Mouse (Mus musculus): ENCODE results near the gene Ankrd23. TPM values are rescaled to one million over a fixed set of nuclear protein-coding genes. Genes with fewer than 3 reads are reported as not detected.

The Ankrd23 gene
- total and polyA plus RNA-seq, 2 experiments from 2014 or later, result 34.2 to 93.8 TPM

DNA sequence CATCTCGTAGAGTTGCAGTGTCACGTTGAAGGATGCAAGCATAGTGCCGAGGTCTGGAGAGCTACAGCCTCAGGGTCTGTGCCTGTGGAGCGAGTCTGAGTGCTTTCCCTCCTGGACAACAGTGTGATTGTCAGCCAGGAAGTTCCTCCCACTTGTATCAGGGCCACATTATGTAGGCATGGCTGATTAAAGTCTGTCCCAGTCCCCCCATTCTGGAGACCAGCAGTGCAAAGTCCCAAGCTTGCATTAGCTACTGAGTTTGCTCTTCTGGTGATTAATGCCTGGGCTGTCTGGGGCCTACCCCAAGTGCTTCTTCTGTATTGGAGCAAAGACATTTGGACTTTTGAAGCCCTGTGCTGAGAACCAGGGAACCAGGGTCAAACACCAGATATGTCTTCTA is 52.9 kb downstream of the Ankrd23 start:
- no peak overlapping the region for H3K27ac ChIP-seq (ENCODE audit: low read depth)
- H3K9ac ChIP-seq (replicated peaks; ENCODE audit: low read depth, low read length), result no peak overlapping the region
- TF ChIP-seq EP300 (IDR thresholded peaks at IDR 0.05; ENCODE audit: low read depth) (no peak), CTCF (IDR thresholded peaks at IDR 0.05; ENCODE audit: low read depth) (no peak)
- ATAC-seq (ENCODE audit: insufficient read depth, low read depth) (no peak), DNase-seq (ENCODE audit: low spot score) (no peak)
- H3K4me3 ChIP-seq (ENCODE audit: low read depth, low read length), result no peak overlapping the region
- no peaks in the 10 kb centered on the region for H3K36me3 ChIP-seq (replicated peaks; ENCODE audit: control insufficient read depth, insufficient read depth, low read length)
- no peaks in the 10 kb centered on the region for H3K4me1 ChIP-seq (ENCODE audit: control insufficient read depth, insufficient read depth)
- H3K4me2 ChIP-seq (ENCODE audit: low read depth, low read length), result no peak overlapping the region
- no peaks in the 10 kb centered on the region for H3K27me3 ChIP-seq (ENCODE audit: control insufficient read depth, insufficient read depth, low read length)
- 74% methylated on average over 4 of the region's 4 CpGs for WGBS
- H3K9me3 ChIP-seq (replicated peaks; ENCODE audit: control insufficient read depth, low read length), result no peaks in the 10 kb centered on the region

Small RNAs within 50 kb of the gene (microRNA-seq; reads per million reads assigned to microRNA genes)
- not detected for gene Gm47280

Other genes with a start within 250 kb of the Ankrd23 start
- gene Arid5a, start 229.2 kb downstream of the Ankrd23 start, total RNA-seq (2014; rRNA removed; ENCODE audit: low replicate concordance), result 13.7 and 31.1 TPM in 2 replicates
- 6.6 and 8.5 TPM in 2 replicates for gene Arid5a, start 229.2 kb downstream of the Ankrd23 start, polyA plus RNA-seq (2015; fragmentation: Nextera tagmentation; extraction: Ambion mirVana)
- gene Kansl3, start 167.7 kb downstream of the Ankrd23 start, total RNA-seq (2014; rRNA removed; ENCODE audit: low replicate concordance), result 46.3 and 57.4 TPM in 2 replicates
- gene Kansl3, start 167.7 kb downstream of the Ankrd23 start, polyA plus RNA-seq (2015; fragmentation: Nextera tagmentation; extraction: Ambion mirVana), result 26.5 and 29.7 TPM in 2 replicates
- not detected in 2 replicates for gene Fer1l5, start 164.6 kb downstream of the Ankrd23 start, total RNA-seq (2014; rRNA removed; ENCODE audit: low replicate concordance)
- 0.14 and 0.20 TPM in 2 replicates for gene Fer1l5, start 164.6 kb downstream of the Ankrd23 start, polyA plus RNA-seq (2015; fragmentation: Nextera tagmentation; extraction: Ambion mirVana)
- gene Lman2l, start 91.6 kb downstream of the Ankrd23 start, total RNA-seq (2014; rRNA removed; ENCODE audit: low replicate concordance), result 6.4 and 8.2 TPM in 2 replicates
- 22.3 and 25.4 TPM in 2 replicates for gene Lman2l, start 91.6 kb downstream of the Ankrd23 start, polyA plus RNA-seq (2015; fragmentation: Nextera tagmentation; extraction: Ambion mirVana)
- 5.2 and 7.4 TPM in 2 replicates for gene Cnnm4, start 65.3 kb downstream of the Ankrd23 start, total RNA-seq (2014; rRNA removed; ENCODE audit: low replicate concordance)
- gene Cnnm4, start 65.3 kb downstream of the Ankrd23 start, polyA plus RNA-seq (2015; fragmentation: Nextera tagmentation; extraction: Ambion mirVana), result 3.6 and 4.2 TPM in 2 replicates
- 10.2 and 21.4 TPM in 2 replicates for gene Cnnm3, start 25.0 kb downstream of the Ankrd23 start, total RNA-seq (2014; rRNA removed; ENCODE audit: low replicate concordance)
- gene Cnnm3, start 25.0 kb downstream of the Ankrd23 start, polyA plus RNA-seq (2015; fragmentation: Nextera tagmentation; extraction: Ambion mirVana), result 2.0 and 2.2 TPM in 2 replicates
- gene Gm42417, start 2.5 kb upstream of the Ankrd23 start, total RNA-seq (2014; rRNA removed; ENCODE audit: low replicate concordance), result not detected in 2 replicates
- gene Gm42417, start 2.5 kb upstream of the Ankrd23 start, polyA plus RNA-seq (2015; fragmentation: Nextera tagmentation; extraction: Ambion mirVana), result 1.2 TPM in 1 of 2 replicates, not detected in the other
- gene Ankrd39, start 10.6 kb upstream of the Ankrd23 start, total RNA-seq (2014; rRNA removed; ENCODE audit: low replicate concordance), result 32.7 and 34.9 TPM in 2 replicates
- 26.6 and 29.0 TPM in 2 replicates for gene Ankrd39, start 10.6 kb upstream of the Ankrd23 start, polyA plus RNA-seq (2015; fragmentation: Nextera tagmentation; extraction: Ambion mirVana)
- 11.9 and 13.2 TPM in 2 replicates for gene Sema4c, start 21.5 kb upstream of the Ankrd23 start, total RNA-seq (2014; rRNA removed; ENCODE audit: low replicate concordance)
- 5.7 and 6.1 TPM in 2 replicates for gene Sema4c, start 21.5 kb upstream of the Ankrd23 start, polyA plus RNA-seq (2015; fragmentation: Nextera tagmentation; extraction: Ambion mirVana)
- gene Fam178b, start 146.3 kb upstream of the Ankrd23 start, total RNA-seq (2014; rRNA removed; ENCODE audit: low replicate concordance), result not detected in 2 replicates
- gene Fam178b, start 146.3 kb upstream of the Ankrd23 start, polyA plus RNA-seq (2015; fragmentation: Nextera tagmentation; extraction: Ambion mirVana), result 0.81 and 1.5 TPM in 2 replicates
- 1,006 and 1,233 TPM in 2 replicates for gene Cox5b, start 154.6 kb upstream of the Ankrd23 start, total RNA-seq (2014; rRNA removed; ENCODE audit: low replicate concordance)
- gene Cox5b, start 154.6 kb upstream of the Ankrd23 start, polyA plus RNA-seq (2015; fragmentation: Nextera tagmentation; extraction: Ambion mirVana), result 2,595 and 2,702 TPM in 2 replicates
- gene 4933424G06Rik, start 173.3 kb upstream of the Ankrd23 start, total RNA-seq (2014; rRNA removed; ENCODE audit: low replicate concordance), result not detected in 2 replicates
- gene 4933424G06Rik, start 173.3 kb upstream of the Ankrd23 start, polyA plus RNA-seq (2015; fragmentation: Nextera tagmentation; extraction: Ambion mirVana), result not detected in 2 replicates
- gene Actr1b, start 177.5 kb upstream of the Ankrd23 start, total RNA-seq (2014; rRNA removed; ENCODE audit: low replicate concordance), result 80.5 and 96.8 TPM in 2 replicates
- 67.1 and 67.5 TPM in 2 replicates for gene Actr1b, start 177.5 kb upstream of the Ankrd23 start, polyA plus RNA-seq (2015; fragmentation: Nextera tagmentation; extraction: Ambion mirVana)
- gene Zap70, start 224.9 kb upstream of the Ankrd23 start, total RNA-seq (2014; rRNA removed; ENCODE audit: low replicate concordance), result 0.12 TPM in 1 of 2 replicates, not detected in the other
- 0.08 and 0.12 TPM in 2 replicates for gene Zap70, start 224.9 kb upstream of the Ankrd23 start, polyA plus RNA-seq (2015; fragmentation: Nextera tagmentation; extraction: Ambion mirVana)